Mouse (Mus musculus): ENCODE results near the gene Card9.
"Not testable (repeated sequence)": the region's sequence is repeated elsewhere in the genome, so short reads cannot be mapped to it uniquely, and the experiment has no call there.

The Card9 gene

DNA sequence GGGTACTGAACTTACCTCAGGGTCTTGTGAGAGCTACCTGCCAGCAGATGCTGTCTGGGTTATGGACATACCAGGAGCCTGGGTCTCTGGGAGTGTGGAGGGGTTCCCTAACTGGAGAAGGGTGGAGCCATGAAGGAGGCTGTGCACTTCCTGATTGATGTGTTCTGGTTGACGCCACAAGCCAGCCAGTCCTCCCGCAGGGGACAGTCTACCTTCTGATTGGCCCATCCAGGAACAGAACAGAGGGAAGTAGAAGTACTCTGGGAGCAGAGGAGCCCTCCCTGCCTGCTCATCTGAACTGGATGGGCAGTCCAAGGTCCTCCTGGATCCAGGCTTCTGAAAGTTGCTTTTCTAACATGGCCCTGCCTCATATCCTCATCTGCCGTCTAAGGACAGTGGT lies at the start of gene Card9:
Gene Card9 (minus strand): TSS at position 147 of the 400 bp plus-strand sequence.
- no peak for DNase-seq (ENCODE audit: low spot score in 2 of 2)

DNA sequence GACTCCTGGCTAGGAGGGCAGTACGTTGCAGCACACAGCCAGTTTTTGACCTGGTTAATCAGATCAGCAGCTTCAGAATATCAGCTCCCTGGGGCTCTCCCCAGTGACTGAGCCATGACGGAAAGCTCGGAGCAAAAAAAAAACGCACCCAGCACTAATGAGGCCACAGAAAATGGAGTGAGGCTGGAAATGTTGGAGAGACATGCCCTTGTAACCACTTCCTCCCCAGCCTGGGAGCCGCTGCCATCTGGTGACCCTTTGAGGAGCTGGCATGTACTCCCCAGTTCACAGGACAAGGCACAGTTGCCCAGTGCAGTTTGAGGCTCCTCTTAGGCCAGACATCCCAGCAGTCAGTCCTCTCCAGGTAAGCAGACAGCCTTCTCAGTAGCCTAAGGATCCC lies 49.4 kb upstream of the Card9 start:
- no peak for DNase-seq (ENCODE audit: low spot score in 2 of 2)

- no peak for DNase-seq (ENCODE audit: low spot score in 2 of 2)
These were observed 48.6 kb upstream of the Card9 start for GRCm38 (mm10) chr2:26409362-26409761.

DNA sequence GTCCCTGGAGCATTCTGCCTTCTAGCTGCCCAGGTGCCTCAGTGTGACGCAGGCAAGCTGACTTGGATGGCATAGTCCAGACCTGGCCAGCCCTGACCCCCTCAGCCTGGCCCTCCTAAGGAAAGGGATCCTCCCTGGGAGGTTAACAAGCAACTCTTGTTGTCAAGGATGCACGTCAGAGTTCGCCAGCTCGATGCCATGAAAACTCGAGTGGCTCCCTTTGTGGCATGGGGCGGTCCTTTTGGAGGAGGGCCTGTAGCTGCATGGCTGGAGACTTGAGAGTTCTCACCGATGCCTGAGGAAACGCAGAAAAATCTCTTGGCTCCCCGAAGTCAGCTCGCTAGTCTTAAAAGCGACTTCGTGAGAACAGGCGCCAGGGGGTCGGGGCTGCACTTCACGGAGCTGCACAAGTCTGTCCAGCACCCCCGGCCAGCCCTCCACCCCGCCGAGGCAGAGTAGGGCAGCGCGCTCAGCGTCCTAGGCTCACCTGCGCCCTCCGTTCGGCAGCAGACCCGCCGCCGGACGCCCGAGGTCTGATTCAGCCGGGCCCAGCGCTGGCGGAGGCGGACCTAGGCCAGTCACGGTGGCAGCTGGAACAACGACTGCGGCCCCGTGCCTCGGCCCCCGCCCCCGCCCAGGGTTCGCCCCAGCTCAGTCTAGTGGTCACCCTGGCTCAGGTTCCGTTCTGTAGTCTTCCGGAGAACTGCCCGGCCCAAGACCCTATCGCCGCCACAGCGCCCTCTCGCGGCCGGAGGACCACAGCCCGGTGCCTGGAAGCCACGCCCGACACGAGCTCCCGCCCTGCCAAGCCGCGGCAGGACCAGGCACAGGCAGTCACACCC lies 48.0 kb upstream of the Card9 start, which contains the start of gene Inpp5e:
Gene Inpp5e (minus strand): TSS at position 689 of the 842 bp plus-strand sequence.
- peak; percentile 87 to 92 for DNase-seq (ENCODE audit: low spot score in 2 of 2)

- DNase-seq (ENCODE audit: low spot score in 2 of 2), result no peak
These were observed 42.6 kb upstream of the Card9 start for GRCm38 (mm10) chr2:26403306-26403705.

GRCm38 (mm10) chr2:26402265-26402664 lies 41.5 kb upstream of the Card9 start:
- no peak for DNase-seq (ENCODE audit: low spot score in 2 of 2)

GRCm38 (mm10) chr2:26401023-26401422 lies 40.3 kb upstream of the Card9 start:
- no peak for DNase-seq (ENCODE audit: low spot score in 2 of 2)

DNA sequence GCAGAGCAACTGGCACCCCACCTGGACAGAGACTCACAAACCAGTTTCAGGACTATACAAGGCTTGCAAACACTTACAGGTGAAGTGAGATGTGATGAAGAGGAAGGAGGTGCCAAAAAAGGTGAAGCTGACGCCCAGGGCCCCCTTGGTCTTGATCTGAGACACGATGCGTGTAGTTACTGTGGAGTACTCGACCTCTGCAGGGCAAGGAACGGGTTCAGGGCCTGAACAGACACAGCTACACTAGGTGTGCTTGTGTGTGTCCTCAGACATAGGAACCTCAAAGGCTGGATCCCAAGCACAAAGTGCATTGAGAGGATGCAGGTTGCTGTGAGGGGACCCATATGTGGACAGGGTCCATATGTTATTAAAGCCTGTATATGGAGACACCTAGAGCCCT lies 39.6 kb upstream of the Card9 start:
- DNase-seq (ENCODE audit: low spot score in 2 of 2), result no peak

- no peak for DNase-seq (ENCODE audit: low spot score in 2 of 2)
These were observed 38.9 kb upstream of the Card9 start for GRCm38 (mm10) chr2:26399647-26400046.

GRCm38 (mm10) chr2:26398978-26399377 lies 38.3 kb upstream of the Card9 start:
- no peak for DNase-seq (ENCODE audit: low spot score in 2 of 2)

- DNase-seq (ENCODE audit: low spot score in 2 of 2), result no peak
These were observed 30.9 kb upstream of the Card9 start for GRCm38 (mm10) chr2:26391617-26392016.

DNA sequence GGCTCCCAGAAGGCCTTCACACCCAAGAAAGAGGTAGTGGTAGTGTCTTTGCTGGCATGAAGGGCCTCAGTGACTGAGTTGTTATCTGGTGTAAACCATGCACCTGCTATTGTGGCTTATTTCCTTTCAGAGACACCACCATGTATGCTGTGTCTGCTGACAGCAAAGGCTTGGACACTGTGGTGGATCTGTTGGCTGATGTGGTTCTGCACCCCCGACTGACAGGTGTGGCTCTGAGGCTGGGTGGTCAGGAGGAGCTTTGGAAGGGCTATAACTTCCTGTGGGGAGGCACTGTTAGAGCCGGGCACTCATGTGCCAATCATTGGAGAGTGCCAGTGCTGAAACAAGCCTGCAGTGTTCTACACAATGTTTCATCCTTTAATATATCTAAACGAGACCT lies 30.2 kb upstream of the Card9 start:
- DNase-seq (ENCODE audit: low spot score in 2 of 2), result no peak

DNA sequence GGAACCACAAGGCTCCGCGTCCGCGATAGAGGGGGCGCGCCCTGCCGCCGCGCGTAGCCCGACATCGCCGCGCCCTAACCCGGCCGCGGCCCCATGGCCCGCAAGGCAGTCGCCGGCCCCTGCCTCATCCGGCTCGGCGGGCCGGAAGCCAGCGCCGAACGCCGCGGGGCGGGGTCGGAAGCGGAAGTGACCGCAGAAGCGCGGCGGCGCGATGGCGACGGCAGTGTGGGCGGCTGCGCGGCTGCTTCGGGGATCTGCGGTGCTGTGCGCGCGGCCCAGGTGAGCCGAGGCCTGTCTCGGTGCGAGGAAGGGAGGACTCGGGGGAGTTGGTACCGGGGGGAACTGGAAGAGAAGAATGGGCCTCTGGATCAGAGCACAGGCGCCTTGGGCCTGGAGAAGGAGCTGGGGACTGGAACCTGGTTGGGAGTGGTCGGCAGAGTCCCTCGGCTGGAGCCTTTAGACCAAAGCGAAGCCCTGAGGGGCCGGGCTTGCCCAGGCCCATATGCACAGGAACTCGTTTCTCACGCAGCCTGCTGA lies 28.5 kb upstream of the Card9 start, which contains the start of the genes Entr1 and Pmpca:
Gene Entr1 (minus strand): TSS at position 163 of the 537 bp plus-strand sequence.
Gene Pmpca (plus strand): TSS at position 186 of the 537 bp plus-strand sequence.
- DNase-seq (ENCODE audit: low spot score in 2 of 2), result peak; percentile 70 to 81

DNA sequence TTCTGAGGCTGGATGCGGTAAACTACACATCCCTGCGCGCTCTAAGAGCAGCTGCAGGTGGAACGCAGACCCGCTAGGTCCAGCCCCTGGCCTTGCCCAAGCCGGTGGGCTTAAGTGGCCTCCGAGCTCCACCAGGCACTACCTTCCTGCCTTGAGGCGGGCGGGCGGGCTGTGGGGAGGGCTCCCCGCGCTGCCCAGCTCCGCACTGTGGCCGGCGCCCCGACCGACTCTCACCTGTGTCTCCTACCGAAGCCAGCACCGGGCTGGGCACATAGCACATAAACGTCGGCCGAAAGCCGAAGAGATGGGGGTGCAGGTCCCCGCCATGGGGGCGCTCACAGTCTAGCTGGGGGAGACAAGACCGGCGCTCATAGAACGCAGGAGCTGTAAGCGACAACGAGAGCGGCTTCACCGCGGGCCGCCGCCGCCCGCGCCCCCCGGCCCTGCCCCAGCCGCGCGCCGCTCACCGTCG lies 28.0 kb upstream of the Card9 start:
- peak in 1 of 2 experiments; percentile 28 for DNase-seq (ENCODE audit: low spot score in 2 of 2)

- no peak for DNase-seq (ENCODE audit: low spot score in 2 of 2)
These were observed 27.0 kb upstream of the Card9 start for GRCm38 (mm10) chr2:26387713-26388112.

DNA sequence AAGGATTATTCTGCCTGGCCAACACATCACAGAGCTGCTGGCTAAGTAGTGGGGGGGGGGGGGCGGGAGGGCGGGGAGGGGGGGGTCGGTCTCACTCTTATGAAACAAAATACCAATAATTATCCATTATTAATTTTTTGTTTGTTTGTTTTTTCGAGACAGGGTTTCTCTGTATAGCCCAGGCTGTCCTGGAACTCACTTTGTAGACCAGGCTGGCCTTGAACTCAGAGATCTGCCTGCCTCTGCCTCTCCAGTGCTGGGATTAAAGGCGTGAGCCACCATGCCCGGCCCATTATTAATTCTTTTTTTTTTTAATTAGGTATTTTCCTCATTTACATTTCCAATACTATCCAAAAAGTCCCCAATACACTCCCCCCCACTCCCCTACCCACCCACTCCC lies 20.2 kb upstream of the Card9 start:
- DNase-seq (ENCODE audit: low spot score in 2 of 2), result not testable (repeated sequence)

DNA sequence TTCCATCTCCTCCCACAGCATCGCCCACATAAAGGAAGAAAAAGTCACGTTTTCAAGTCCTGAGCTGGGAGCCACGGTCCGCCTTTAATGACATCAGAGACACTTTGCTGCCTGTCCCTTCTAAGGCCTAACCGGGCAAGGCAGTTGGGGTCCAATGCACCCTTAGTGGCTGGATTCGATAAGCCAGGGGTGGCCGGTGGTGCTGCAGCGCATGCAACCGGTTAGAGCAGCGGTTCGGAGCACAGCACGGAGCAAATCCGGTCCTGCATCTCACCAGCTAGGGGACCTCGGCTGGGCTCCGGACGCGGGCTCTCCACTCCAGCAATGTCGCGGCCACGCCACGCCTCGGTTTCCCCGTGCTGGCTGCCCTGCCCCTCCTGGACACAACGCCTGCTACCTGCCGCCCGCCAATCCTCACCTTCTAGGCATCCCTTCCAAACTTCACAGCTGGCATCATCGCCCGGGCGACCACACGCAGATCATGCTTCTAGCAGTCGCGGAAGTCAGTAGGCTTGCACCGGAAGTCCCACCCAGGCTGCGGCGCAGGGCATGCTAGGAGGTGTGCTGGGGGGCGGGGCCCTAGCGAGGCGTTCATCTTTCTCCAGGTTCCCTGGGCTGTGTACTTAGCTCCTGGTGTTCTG lies 19.5 kb upstream of the Card9 start, which contains the start of gene Snapc4:
Gene Snapc4 (minus strand): TSS at position 523 of the 641 bp plus-strand sequence.
- peak; percentile 67 to 82 for DNase-seq (ENCODE audit: low spot score in 2 of 2)

DNA sequence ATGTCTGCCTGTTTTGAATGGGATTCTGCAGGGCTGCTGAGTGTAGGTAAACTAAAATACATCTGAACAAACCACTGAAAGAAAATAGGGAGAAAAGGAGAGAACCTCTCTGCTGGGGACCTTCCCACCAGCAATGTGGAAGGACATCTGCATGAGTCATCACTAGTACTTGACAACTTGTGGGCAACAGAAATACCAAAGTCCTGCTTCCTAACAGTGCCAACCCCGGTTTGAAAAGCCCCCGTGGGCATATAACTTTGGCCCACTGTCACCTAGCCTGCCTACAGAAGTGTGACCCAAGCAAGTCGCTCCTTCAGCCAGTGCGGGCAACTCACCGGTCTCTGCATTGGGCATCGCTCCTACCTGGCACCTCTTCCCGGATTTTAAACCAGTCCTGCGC lies 11.7 kb upstream of the Card9 start:
- no peak for DNase-seq (ENCODE audit: low spot score in 2 of 2)

DNA sequence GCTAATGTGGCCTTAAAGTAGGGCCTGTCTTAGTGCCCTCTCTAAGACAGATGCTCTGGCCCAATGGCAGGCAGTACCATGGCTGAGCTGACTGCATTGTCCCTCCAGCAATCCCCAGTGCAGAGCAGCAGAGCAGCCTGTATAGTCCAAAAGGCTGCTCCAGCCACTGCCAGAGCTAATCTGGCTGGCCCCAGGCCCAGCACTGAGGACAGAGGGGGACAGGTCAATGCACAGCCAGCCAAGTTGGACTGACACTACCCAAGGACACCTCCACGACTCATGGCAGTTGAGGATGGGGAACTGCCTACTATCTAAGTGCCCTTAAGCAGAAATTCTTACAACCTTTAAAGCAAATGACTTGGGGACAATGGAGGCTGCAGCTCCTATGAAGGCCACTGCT lies 7.9 kb upstream of the Card9 start:
- DNase-seq (ENCODE audit: low spot score in 2 of 2), result no peak

DNA sequence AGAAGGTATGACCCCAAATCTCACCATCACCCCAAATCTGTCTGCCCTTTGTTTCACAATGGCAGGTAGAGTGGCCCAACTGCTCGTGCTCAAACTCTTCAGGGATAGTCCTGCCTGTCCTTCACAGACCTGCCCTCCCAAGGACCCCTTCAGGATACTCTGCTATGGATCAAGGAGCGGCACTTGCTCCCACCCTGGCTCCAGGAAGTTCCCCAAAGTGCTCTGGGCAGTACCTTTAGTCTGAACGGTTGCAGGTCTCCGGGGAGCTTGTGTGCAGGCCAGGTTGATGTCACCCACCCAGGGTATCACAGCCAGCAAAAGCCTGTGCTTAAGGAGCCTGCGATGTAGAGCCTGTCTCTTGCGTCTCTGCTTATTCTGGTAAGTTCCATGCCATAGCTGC lies 7.2 kb upstream of the Card9 start:
- DNase-seq (ENCODE audit: low spot score in 2 of 2), result no peak

GRCm38 (mm10) chr2:26364738-26365465 lies 4.2 kb upstream of the Card9 start:
- DNase-seq (ENCODE audit: low spot score in 2 of 2), result no peak

DNA sequence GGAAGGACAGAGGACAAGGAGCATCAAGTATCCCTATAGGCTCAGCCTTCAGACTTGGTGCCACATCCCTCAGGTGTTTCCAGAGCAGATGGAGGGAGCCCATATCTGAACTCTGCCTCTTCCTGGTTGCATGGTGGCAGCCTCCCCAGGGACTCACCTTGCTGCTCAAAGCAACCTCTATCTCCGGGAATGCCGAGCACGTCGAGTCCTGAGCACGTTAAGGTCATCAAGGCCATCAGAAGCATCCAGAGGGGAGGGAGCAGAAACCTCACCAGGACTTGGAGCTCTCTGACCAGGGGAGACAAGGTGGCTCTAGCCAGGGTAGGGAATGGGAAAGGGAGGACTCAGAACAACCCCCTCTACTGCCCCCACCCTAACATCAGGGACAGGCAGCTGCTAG lies 2.8 kb upstream of the Card9 start:
- no peak for DNase-seq (ENCODE audit: low spot score in 2 of 2)
